Mouse (Mus musculus): ENCODE measurements at regions not wholly inside any gene's neighbourhood (a gene's known extent, or its start where the extent isn't known, plus 50 kb on each side); places are given as distances from the start of the nearest gene placed in this dataset.

DNA sequence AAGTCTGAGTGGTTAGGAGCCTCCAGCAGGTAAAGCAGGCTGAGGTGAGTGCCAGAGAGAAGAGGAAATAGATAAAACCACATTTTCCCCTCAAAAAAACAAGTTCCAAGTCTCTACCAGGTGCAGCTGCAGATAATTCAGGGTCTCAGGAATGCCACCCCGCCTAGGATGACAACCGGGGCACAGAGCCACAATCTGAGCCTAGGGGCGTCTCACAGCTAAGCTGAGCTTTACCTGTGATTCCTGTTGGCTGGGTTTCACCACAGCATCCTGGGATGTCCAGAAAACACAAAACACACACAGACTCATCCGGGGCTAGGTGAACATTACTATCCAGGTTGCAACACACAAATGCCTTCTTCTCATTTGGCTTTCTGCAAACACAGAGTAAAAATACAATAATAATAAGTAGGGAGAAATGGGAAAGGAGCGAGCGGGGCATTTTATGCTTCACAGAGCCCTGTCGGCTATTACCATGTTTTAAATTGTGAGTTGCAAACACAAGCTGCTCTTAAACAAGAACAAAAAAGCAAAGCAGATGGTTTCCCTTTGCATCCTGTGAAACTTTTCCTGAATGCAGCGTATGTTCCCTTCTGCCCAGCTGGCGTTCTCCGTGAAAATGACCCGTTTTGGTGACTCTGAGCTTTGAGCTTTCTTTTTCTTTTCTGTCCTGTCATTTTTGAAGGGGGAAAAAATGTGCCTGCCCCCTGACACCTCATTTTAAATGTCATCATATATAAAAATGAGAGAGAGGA lies 330.3 kb downstream of the Cbln4 start:
- DNase-seq (ENCODE audit: low spot score): peak; percentile 29
- H3K9me3 ChIP-seq (ENCODE audit: low read length): no peaks in the 10 kb centered on the region
- H3K9ac ChIP-seq (replicated peaks; ENCODE audit: low read length, poor library complexity, severe bottlenecking): no peak overlapping the region
- no peak overlapping the region for H3K4me3 ChIP-seq (ENCODE audit: low read depth, low read length)
- H3K27ac ChIP-seq (ENCODE audit: low read depth, low read length): no peak overlapping the region
- H3K4me2 ChIP-seq (ENCODE audit: low read depth, low read length, poor library complexity, severe bottlenecking): no peak overlapping the region
- 59% methylated on average over 11 of the region's 11 CpGs for WGBS
- TF ChIP-seq CTCF (IDR thresholded peaks at IDR 0.05): no peak
- no peaks in the 10 kb centered on the region for H3K36me3 ChIP-seq (ENCODE audit: insufficient read depth, low read length)
- no peaks in the 10 kb centered on the region for H3K27me3 ChIP-seq (ENCODE audit: insufficient read depth, low read length)
- H3K4me1 ChIP-seq (ENCODE audit: insufficient read depth, low read length): no peaks in the 10 kb centered on the region
- no peak for ATAC-seq (ENCODE audit: low FRiP score)

DNA sequence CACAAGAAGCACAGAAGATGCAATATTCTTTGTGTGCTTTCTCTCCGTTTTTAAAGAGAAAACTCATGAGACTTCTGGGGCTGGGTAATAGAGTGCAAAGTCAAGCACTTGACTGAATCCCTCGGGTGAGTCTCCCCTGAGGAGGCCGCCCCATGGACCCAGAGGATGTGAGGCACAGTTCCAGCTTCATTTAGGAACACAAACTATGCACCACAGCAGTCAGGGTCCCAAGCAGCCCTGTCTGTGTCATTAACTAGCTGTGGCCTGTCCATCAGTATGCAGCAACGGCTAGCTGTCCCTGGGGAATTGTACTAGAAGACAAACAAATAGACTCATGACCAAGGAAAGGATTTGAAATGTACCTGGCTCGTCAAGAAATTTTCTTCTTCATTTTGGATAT lies 349.7 kb downstream of the Cbln4 start:
- Histone ChIP-seq H3K9ac (replicated peaks; ENCODE audit: low read length, poor library complexity, severe bottlenecking) (no peak overlapping the region), H3K9me3 (ENCODE audit: low read length) (no peaks in the 10 kb centered on the region), H3K27me3 (ENCODE audit: insufficient read depth, low read length) (no peaks in the 10 kb centered on the region), H3K4me1 (ENCODE audit: insufficient read depth, low read length) (no peaks in the 10 kb centered on the region), H3K36me3 (ENCODE audit: insufficient read depth, low read length) (no peaks in the 10 kb centered on the region), H3K27ac (ENCODE audit: low read depth, low read length) (no peak overlapping the region), H3K4me2 (ENCODE audit: low read depth, low read length, poor library complexity, severe bottlenecking) (no peak overlapping the region), H3K4me3 (ENCODE audit: low read depth, low read length) (no peak overlapping the region)
- ATAC-seq (ENCODE audit: low FRiP score) (no peak), DNase-seq (ENCODE audit: low spot score) (no peak)
- no peak for TF ChIP-seq CTCF (IDR thresholded peaks at IDR 0.05)
- 87% methylated on average over 5 of the region's 5 CpGs for WGBS

DNA sequence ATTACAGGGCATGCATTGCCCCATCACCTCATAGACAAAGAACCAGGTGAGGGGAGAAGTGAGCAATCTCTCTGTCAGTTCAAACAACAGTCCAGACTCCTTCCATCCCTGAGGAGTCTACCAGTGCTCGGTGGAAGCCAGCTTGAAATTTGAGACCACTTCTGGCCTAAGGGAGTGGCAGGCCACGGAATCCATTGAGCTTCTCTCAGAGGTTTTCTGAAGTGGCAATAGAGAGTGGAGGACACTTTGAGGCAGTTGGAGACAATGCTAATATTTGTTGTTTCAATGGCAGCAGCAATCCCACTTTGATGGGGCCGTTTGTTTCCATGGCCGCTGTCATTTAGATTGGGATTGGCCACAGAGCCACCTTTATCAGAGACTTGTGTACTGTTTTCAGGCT lies 352.5 kb downstream of the Cbln4 start:
- Histone ChIP-seq H3K27me3 (ENCODE audit: insufficient read depth, low read length) (no peaks in the 10 kb centered on the region), H3K9ac (replicated peaks; ENCODE audit: low read length, poor library complexity, severe bottlenecking) (no peak overlapping the region), H3K4me2 (ENCODE audit: low read depth, low read length, poor library complexity, severe bottlenecking) (no peak overlapping the region), H3K36me3 (ENCODE audit: insufficient read depth, low read length) (no peaks in the 10 kb centered on the region), H3K9me3 (ENCODE audit: low read length) (no peaks in the 10 kb centered on the region), H3K4me1 (ENCODE audit: insufficient read depth, low read length) (no peaks in the 10 kb centered on the region), H3K27ac (ENCODE audit: low read depth, low read length) (no peak overlapping the region), H3K4me3 (ENCODE audit: low read depth, low read length) (no peak overlapping the region)
- no peak for TF ChIP-seq CTCF (IDR thresholded peaks at IDR 0.05)
- ATAC-seq (ENCODE audit: low FRiP score) (no peak), DNase-seq (ENCODE audit: low spot score) (no peak)
- 47% methylated on average over 4 of the region's 4 CpGs for WGBS

DNA sequence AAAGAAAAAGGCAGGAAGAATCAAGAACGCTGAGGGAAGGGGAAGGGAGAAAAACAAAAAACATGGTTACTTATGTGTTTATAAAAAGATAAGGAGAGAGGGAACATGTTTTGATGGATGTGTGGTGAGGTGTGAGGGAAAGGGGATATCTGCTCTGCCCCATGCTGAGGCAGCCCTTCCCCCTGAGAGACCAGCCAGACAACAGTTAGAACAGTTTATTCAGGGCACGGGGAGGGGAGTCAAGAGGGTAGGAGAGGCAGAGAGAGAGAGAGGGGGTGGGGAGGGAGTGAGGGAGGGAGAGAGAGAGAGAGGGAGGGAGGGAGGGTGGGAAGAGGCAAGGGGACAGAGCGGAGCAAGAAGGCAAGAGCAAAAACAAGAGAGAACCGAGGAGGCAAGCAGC lies 354.2 kb downstream of the Cbln4 start:
- no peaks in the 10 kb centered on the region for H3K36me3 ChIP-seq (ENCODE audit: insufficient read depth, low read length)
- WGBS: 47% methylated on average over 4 of the region's 4 CpGs
- ATAC-seq (ENCODE audit: low FRiP score) (no peak), DNase-seq (ENCODE audit: low spot score) (no peak)
- H3K4me2 ChIP-seq (ENCODE audit: low read depth, low read length, poor library complexity, severe bottlenecking): no peak overlapping the region
- H3K4me3 ChIP-seq (ENCODE audit: low read depth, low read length): no peak overlapping the region
- no peaks in the 10 kb centered on the region for H3K4me1 ChIP-seq (ENCODE audit: insufficient read depth, low read length)
- no peak for TF ChIP-seq CTCF (IDR thresholded peaks at IDR 0.05)
- H3K9ac ChIP-seq (replicated peaks; ENCODE audit: low read length, poor library complexity, severe bottlenecking): no peak overlapping the region
- H3K9me3 ChIP-seq (ENCODE audit: low read length): no peaks in the 10 kb centered on the region
- no peak overlapping the region for H3K27ac ChIP-seq (ENCODE audit: low read depth, low read length)
- no peaks in the 10 kb centered on the region for H3K27me3 ChIP-seq (ENCODE audit: insufficient read depth, low read length)

DNA sequence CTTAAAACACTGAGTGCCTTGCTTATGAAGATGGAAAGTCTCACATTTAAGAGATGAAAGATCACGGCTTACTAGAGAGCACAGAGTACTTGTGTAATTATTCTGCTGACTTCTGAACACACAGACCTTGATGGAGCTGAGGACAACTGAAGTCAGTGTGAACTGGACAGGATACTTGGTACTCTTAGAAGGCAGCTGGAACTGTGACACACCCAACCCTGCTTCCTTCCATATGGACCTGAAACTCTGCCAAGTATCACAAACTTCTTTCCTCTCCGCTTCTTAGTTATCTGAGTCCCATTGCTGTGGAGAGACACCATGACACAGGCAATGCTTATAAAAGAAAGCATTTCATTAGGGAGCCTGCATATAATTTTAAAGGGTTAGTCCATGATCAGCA lies 365.3 kb downstream of the Cbln4 start:
- no peak for ATAC-seq (ENCODE audit: low FRiP score)
- H3K36me3 ChIP-seq (ENCODE audit: insufficient read depth, low read length): no peaks in the 10 kb centered on the region

DNA sequence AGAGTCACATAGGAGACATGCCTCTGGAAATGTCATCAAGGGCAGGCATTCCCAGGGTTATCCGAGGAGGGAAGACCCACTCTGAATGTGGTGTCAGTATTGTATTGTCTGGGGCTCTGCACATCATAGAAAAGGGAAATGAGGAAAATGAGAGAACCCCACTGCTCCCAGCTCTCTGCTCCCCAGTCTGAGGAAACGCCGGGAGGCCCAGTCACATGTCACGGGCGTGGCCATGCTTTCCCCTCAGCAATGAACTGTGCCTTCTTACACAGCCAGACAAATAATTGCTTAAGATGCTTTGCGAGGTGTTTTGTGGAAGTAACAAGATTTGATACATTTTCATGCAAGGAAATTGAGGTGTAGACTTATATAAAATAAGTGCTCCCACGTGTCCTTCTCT lies 366.1 kb downstream of the Cbln4 start:
- DNase-seq (ENCODE audit: low spot score) (no peak), ATAC-seq (ENCODE audit: low FRiP score) (no peak)
- Histone ChIP-seq H3K9me3 (ENCODE audit: low read length) (no peaks in the 10 kb centered on the region), H3K4me2 (ENCODE audit: low read depth, low read length, poor library complexity, severe bottlenecking) (no peak overlapping the region), H3K27me3 (ENCODE audit: insufficient read depth, low read length) (no peaks in the 10 kb centered on the region), H3K9ac (replicated peaks; ENCODE audit: low read length, poor library complexity, severe bottlenecking) (no peak overlapping the region), H3K27ac (ENCODE audit: low read depth, low read length) (no peak overlapping the region), H3K36me3 (ENCODE audit: insufficient read depth, low read length) (no peaks in the 10 kb centered on the region), H3K4me1 (ENCODE audit: insufficient read depth, low read length) (no peaks in the 10 kb centered on the region), H3K4me3 (ENCODE audit: low read depth, low read length) (no peak overlapping the region)
- no peak for TF ChIP-seq CTCF (IDR thresholded peaks at IDR 0.05)
- WGBS: 84% methylated on average over 7 of the region's 7 CpGs

More for the DNA sequence above, 365.3 kb downstream of the Cbln4 start:
- Histone ChIP-seq H3K4me1 (ENCODE audit: insufficient read depth, low read length) (no peaks in the 10 kb centered on the region), H3K9me3 (ENCODE audit: low read length) (no peaks in the 10 kb centered on the region), H3K4me2 (ENCODE audit: low read depth, low read length, poor library complexity, severe bottlenecking) (no peak overlapping the region), H3K27ac (ENCODE audit: low read depth, low read length) (no peak overlapping the region), H3K4me3 (ENCODE audit: low read depth, low read length) (no peak overlapping the region), H3K9ac (replicated peaks; ENCODE audit: low read length, poor library complexity, severe bottlenecking) (no peak overlapping the region), H3K27me3 (ENCODE audit: insufficient read depth, low read length) (no peaks in the 10 kb centered on the region)
- 95% methylated on average over 2 of the region's 2 CpGs for WGBS
- no peak for TF ChIP-seq CTCF (IDR thresholded peaks at IDR 0.05)
- no peak for DNase-seq (ENCODE audit: low spot score)
